Mouse (Mus musculus) limb, embryonic 11.5 days (tissue): ENCODE data around the gene Egfl8. TPM values are rescaled to one million over a fixed set of nuclear protein-coding genes. Genes with fewer than 3 reads are reported as not detected.

ENCODE experiments used
- ATAC-seq: fragments of 200-750 bp; cut with Nextera tagmentation; 2 replicates; pipeline ENCODE4 v1.8.0; 2017; ENCODE audit warnings: low read depth; ENCODE audit not compliant: insufficient number of reproducible peaks, low FRiP score, low TSS enrichment
- DNase-seq: peaks from one replicate; pipeline ENCODE4 v3.0.0-alpha.2; 2015; ENCODE audit warnings: low spot score
- H3K27ac ChIP-seq: fragments of 300-500 bp; sonication (generic); replicated peaks from 2 replicates; pipeline ENCODE4 v1.5.1; 2014; ENCODE audit warnings: low read depth, mild to moderate bottlenecking, low read length
- H3K27me3 ChIP-seq: fragments of 300-500 bp; sonication (generic); 2 replicates; pipeline ENCODE4 v1.6.1; 2014; ENCODE audit warnings: mild to moderate bottlenecking, low read length, mixed read lengths; ENCODE audit not compliant: control insufficient read depth, insufficient read depth
- H3K36me3 ChIP-seq: fragments of 300-500 bp; sonication (generic); 2 replicates; pipeline ENCODE4 v1.6.1; 2014; ENCODE audit warnings: mild to moderate bottlenecking, low read length, moderate library complexity, mixed read lengths; ENCODE audit not compliant: control insufficient read depth, insufficient read depth
- H3K4me1 ChIP-seq: fragments of 300-500 bp; sonication (generic); 2 replicates; pipeline ENCODE4 v1.6.1; 2014; ENCODE audit warnings: low read length, mixed read lengths; ENCODE audit not compliant: control insufficient read depth, insufficient read depth
- H3K4me2 ChIP-seq: fragments of 300-500 bp; sonication (generic); 2 replicates; pipeline ENCODE4 v1.6.1; 2014; ENCODE audit warnings: low read depth, mild to moderate bottlenecking, moderate library complexity; ENCODE audit not compliant: severe bottlenecking
- H3K4me3 ChIP-seq: fragments of 300-500 bp; sonication (generic); 2 replicates; pipeline ENCODE4 v1.5.1; 2014; ENCODE audit warnings: low read depth, low read length
- H3K9ac ChIP-seq: fragments of 300-500 bp; sonication (generic); 2 replicates; pipeline ENCODE4 v1.6.1; 2014; ENCODE audit warnings: mild to moderate bottlenecking, low read length
- H3K9me3 ChIP-seq: fragments of 300-500 bp; sonication (generic); 2 replicates; pipeline ENCODE4 v1.6.1; 2016; ENCODE audit warnings: low read length; ENCODE audit not compliant: control insufficient read depth
- WGBS: fragments of 180-500 bp; shearing (Covaris S2); extraction: QIAGEN DNeasy Blood & Tissue Kit; methylation state at CpG from one replicate; pipeline ENCODE4 v1.1.7; 2014; 5-methylcytosine and 5-hydroxymethylcytosine counted together
- polyA plus RNA-seq: library from polyadenylated mRNA; unstranded; fragments of >200 nt; fragmentation: Nextera tagmentation; extraction: Ambion mirVana; gene quantifications from 2 replicates; pipeline ENCODE4 v1.2.1, GENCODE M21; 2014

The Egfl8 gene
- polyA plus RNA-seq, 1 experiment from 2014 or later, result 3.5 TPM

DNA sequence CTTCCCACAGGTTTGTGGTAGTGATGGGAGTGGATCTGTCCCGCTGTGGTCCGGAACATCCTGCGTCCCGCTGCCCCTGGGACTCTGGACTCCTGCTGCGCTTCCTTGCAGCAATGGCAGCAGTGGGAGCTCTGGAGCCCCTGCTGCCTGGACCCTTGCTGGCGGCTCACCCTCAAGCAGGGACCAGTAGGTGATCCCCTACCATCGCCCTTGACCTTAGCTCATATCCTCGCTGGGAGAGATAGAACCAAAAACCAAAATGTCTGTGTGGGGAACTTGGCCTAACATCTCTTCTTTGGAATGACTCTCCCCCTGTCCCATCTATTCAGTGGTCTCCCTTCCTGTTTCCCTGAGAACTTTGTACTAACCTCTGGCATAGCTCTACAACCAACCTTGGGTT, 32.0 kb downstream of the Egfl8 start:
- WGBS, result 86% methylated on average over 8 of the region's 8 CpGs
- no peak overlapping the region for H3K9ac ChIP-seq
- 0 out of 2 replicates have a peak, but pooled peaks cover 9% of the 10 kb centered on the region for H3K4me1 ChIP-seq
- no peak overlapping the region for H3K4me3 ChIP-seq
- H3K4me2 ChIP-seq, result no peak overlapping the region
- no peak for DNase-seq
- no peak for ATAC-seq
- no peaks in the 10 kb centered on the region for H3K36me3 ChIP-seq
- no peak overlapping the region for H3K27ac ChIP-seq
- H3K27me3 ChIP-seq, result no peaks in the 10 kb centered on the region
- no peaks in the 10 kb centered on the region for H3K9me3 ChIP-seq

DNA sequence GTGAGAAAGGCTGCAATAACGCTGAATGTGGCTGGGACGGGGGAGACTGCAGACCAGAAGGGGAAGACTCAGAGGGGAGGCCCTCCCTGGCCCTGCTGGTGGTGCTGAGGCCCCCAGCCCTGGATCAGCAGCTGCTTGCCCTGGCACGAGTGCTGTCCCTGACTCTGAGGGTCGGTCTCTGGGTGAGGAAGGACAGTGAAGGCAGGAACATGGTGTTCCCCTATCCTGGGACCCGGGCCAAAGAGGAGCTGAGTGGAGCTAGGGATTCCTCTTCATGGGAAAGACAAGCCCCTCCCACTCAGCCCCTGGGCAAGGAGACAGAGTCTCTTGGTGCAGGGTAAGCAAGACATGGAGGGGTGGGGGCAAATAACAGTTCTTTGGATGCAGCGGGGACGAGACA, 32.4 kb downstream of the Egfl8 start:
- Histone ChIP-seq H3K36me3 (no peaks in the 10 kb centered on the region), H3K27ac (no peak overlapping the region), H3K27me3 (no peaks in the 10 kb centered on the region), H3K4me3 (no peak overlapping the region), H3K9ac (no peak overlapping the region), H3K9me3 (no peaks in the 10 kb centered on the region), H3K4me2 (no peak overlapping the region), H3K4me1 (0 out of 2 replicates have a peak, but pooled peaks cover 7% of the 10 kb centered on the region)
- 71% methylated on average over 7 of the region's 7 CpGs for WGBS
- DNase-seq (no peak), ATAC-seq (no peak)

DNA sequence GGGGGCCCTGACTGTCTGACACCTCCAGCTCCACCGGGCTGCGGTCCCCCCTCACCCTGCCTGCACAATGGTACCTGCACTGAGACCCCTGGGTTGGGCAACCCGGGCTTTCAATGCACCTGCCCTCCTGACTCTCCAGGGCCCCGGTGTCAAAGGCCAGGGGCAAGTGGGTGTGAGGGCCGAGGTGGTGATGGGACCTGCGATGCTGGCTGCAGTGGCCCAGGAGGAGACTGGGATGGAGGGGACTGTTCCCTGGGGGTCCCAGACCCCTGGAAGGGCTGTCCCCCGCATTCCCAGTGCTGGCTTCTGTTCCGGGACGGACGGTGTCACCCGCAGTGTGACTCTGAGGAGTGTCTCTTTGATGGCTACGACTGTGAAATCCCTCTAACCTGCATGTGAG, 33.2 kb downstream of the Egfl8 start:
- DNase-seq (no peak), ATAC-seq (no peak)
- Histone ChIP-seq H3K9ac (no peak overlapping the region), H3K36me3 (no peaks in the 10 kb centered on the region), H3K27ac (no peak overlapping the region), H3K4me1 (0 out of 2 replicates have a peak, but pooled peaks cover 3% of the 10 kb centered on the region), H3K4me2 (no peak overlapping the region), H3K4me3 (no peak overlapping the region), H3K9me3 (no peaks in the 10 kb centered on the region), H3K27me3 (no peaks in the 10 kb centered on the region)
- WGBS, result 81% methylated on average over 12 of the region's 12 CpGs

DNA sequence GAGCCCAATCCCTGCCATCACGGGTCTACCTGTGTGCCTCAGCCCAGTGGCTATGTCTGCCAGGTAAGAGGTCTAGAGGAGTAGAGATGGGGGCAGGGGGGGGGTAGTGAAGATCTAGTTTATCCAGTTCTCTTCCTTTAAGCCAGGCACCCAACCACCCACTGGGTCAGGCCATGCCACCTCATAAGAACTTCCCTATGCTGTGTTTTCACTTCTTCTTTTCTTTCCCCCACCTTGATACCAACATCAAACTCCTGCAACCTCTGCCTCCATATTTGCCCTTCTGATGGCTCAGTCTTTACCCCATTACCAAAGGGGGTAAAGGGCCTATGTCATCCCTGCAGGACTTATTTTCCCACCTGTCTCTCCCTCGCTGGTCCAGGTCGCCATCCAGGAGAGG, 37.7 kb downstream of the Egfl8 start:
- H3K4me3 ChIP-seq, result no peak overlapping the region
- H3K9me3 ChIP-seq, result no peaks in the 10 kb centered on the region
- H3K36me3 ChIP-seq, result no peaks in the 10 kb centered on the region
- H3K27ac ChIP-seq, result no peak overlapping the region
- H3K4me2 ChIP-seq, result no peak overlapping the region
- 0 out of 2 replicates have a peak, but pooled peaks cover 2% of the 10 kb centered on the region for H3K4me1 ChIP-seq
- H3K27me3 ChIP-seq, result no peaks in the 10 kb centered on the region
- no peak for ATAC-seq
- 93% methylated on average over 3 of the region's 3 CpGs for WGBS
- H3K9ac ChIP-seq, result no peak overlapping the region
- no peak for DNase-seq

DNA sequence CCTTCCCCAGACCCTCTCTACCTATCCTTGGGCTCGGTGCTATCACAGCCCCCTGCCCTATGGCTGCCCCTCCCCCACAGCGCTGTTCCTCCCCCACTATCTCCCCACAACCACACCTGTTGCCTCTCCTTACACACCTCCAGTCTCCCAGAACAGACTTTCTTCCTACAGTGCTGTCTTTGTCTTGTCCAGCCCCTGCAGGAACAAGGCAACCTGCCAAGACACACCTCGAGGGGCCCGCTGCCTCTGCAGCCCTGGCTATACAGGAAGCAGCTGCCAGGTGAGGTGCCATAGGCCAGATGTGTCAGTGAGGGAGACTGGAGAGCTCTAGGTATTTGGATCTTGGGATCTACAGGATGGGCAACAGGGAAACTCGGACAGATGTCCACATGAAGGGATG, 39.2 kb downstream of the Egfl8 start:
- H3K4me3 ChIP-seq, result no peak overlapping the region
- H3K27ac ChIP-seq, result no peak overlapping the region
- 0 out of 2 replicates have a peak, but pooled peaks cover 2% of the 10 kb centered on the region for H3K4me1 ChIP-seq
- WGBS, result 68% methylated on average over 5 of the region's 5 CpGs
- H3K9me3 ChIP-seq, result no peaks in the 10 kb centered on the region
- H3K9ac ChIP-seq, result no peak overlapping the region; the same call in 1 of the 2 replicates
- no peaks in the 10 kb centered on the region for H3K27me3 ChIP-seq
- no peak for ATAC-seq
- no peaks in the 10 kb centered on the region for H3K36me3 ChIP-seq
- DNase-seq, result no peak
- H3K4me2 ChIP-seq, result no peak overlapping the region

DNA sequence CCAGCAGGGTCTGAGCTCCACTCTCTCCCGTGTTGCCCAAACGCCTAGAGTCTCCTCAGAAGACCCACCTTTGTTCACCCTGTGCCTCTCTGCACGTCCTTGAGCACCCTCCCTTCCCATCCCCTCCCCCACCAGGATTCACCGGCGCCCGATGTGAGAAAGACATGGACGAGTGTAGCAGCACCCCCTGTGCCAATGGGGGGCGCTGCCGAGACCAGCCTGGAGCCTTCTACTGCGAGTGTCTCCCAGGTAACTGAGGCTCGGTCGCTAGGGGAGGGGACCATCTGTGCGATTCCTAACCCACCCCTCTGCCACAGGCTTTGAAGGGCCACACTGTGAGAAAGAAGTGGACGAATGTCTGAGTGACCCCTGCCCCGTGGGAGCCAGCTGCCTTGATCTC, 43.4 kb downstream of the Egfl8 start:
- no peak for DNase-seq
- 0 out of 2 replicates have a peak, but pooled peaks cover 2% of the 10 kb centered on the region for H3K4me1 ChIP-seq
- no peaks in the 10 kb centered on the region for H3K27me3 ChIP-seq
- no peaks in the 10 kb centered on the region for H3K9me3 ChIP-seq
- H3K9ac ChIP-seq, result no peak overlapping the region
- H3K4me2 ChIP-seq, result no peak overlapping the region
- no peak overlapping the region for H3K27ac ChIP-seq
- no peaks in the 10 kb centered on the region; the same call in 1 of the 2 replicates for H3K36me3 ChIP-seq
- WGBS, result 12% methylated on average over 15 of the region's 15 CpGs
- ATAC-seq, result no peak
- no peak overlapping the region for H3K4me3 ChIP-seq

DNA sequence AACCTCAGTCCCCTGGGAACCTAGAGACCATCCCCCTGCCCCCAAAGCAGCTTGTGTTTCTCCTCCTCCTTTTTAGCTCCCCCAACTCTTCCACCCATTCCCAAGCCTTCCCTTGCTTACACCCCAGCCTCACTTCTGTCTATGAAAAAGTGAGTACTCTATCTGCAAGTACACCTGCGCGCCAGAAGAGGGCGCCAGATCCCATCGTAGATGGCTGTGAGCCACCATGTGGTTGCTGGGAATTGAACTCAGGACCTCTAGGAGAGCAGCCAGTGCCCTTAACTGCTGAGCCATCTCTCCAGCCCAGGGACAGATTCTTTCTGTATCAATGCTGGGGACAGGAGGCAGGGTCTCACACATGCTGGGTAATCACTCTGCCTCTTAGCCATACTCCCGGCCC, 43.9 kb downstream of the Egfl8 start:
- no peak overlapping the region for H3K4me3 ChIP-seq
- H3K36me3 ChIP-seq, result no peaks in the 10 kb centered on the region; the same call in 1 of the 2 replicates
- H3K9ac ChIP-seq, result no peak overlapping the region
- H3K4me2 ChIP-seq, result no peak overlapping the region
- ATAC-seq (no peak), DNase-seq (no peak)
- H3K9me3 ChIP-seq, result no peaks in the 10 kb centered on the region
- H3K4me1 ChIP-seq, result 0 out of 2 replicates have a peak, but pooled peaks cover 2% of the 10 kb centered on the region
- H3K27ac ChIP-seq, result no peak overlapping the region
- no peaks in the 10 kb centered on the region for H3K27me3 ChIP-seq
- 15% methylated on average over 5 of the region's 5 CpGs for WGBS

DNA sequence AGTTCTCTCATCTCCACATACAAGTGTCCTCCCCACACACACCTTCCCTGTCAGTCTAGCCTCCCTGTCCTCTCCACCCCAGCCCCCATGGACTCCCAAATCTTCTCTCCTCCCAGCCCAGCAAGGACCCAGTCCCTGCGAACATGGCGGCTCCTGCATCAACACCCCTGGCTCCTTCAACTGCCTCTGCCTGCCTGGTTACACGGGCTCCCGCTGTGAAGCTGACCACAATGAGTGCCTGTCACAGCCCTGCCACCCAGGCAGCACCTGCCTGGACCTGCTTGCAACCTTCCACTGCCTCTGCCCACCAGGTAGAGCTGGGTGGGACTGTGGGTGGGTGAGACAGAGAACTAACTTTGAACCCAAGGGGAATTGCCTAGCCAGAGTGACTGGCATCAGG, 45.9 kb downstream of the Egfl8 start:
- Histone ChIP-seq H3K27me3 (peaks cover 2% of the 10 kb centered on the region), H3K4me1 (0 out of 2 replicates have a peak, but pooled peaks cover 2% of the 10 kb centered on the region), H3K4me3 (no peak overlapping the region), H3K36me3 (no peaks in the 10 kb centered on the region; the same call in 1 of the 2 replicates), H3K4me2 (no peak overlapping the region), H3K9me3 (no peaks in the 10 kb centered on the region), H3K9ac (no peak overlapping the region), H3K27ac (no peak overlapping the region)
- no peak for DNase-seq
- 71% methylated on average over 4 of the region's 4 CpGs for WGBS
- ATAC-seq, result no peak

DNA sequence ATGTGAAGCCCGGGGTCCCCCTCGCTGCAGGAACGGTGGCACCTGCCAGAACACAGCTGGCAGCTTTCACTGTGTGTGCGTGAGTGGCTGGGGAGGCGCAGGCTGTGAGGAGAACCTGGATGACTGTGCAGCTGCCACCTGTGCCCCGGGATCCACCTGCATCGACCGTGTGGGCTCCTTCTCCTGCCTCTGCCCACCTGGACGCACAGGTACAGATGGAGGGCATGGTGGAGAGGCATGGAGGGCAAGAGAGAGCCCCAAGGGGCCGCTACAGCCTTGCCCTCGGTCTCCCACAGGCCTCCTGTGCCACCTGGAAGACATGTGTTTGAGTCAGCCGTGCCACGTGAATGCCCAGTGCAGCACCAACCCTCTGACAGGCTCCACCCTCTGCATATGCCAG, 47.4 kb downstream of the Egfl8 start:
- no peak for DNase-seq
- no peaks in the 10 kb centered on the region; the same call in 1 of the 2 replicates for H3K36me3 ChIP-seq
- no peak for ATAC-seq
- H3K9me3 ChIP-seq, result no peaks in the 10 kb centered on the region
- no peak overlapping the region for H3K4me3 ChIP-seq
- no peak overlapping the region for H3K9ac ChIP-seq
- no peak overlapping the region for H3K27ac ChIP-seq
- H3K27me3 ChIP-seq, result peaks cover 2% of the 10 kb centered on the region
- H3K4me1 ChIP-seq, result peaks cover 14% of the 10 kb centered on the region; the same call in 1 of the 2 replicates
- H3K4me2 ChIP-seq, result no peak overlapping the region
- WGBS, result 78% methylated on average over 12 of the region's 13 CpGs
